Mouse (Mus musculus): ENCODE data around the gene 4933407L21Rik.

DNA sequence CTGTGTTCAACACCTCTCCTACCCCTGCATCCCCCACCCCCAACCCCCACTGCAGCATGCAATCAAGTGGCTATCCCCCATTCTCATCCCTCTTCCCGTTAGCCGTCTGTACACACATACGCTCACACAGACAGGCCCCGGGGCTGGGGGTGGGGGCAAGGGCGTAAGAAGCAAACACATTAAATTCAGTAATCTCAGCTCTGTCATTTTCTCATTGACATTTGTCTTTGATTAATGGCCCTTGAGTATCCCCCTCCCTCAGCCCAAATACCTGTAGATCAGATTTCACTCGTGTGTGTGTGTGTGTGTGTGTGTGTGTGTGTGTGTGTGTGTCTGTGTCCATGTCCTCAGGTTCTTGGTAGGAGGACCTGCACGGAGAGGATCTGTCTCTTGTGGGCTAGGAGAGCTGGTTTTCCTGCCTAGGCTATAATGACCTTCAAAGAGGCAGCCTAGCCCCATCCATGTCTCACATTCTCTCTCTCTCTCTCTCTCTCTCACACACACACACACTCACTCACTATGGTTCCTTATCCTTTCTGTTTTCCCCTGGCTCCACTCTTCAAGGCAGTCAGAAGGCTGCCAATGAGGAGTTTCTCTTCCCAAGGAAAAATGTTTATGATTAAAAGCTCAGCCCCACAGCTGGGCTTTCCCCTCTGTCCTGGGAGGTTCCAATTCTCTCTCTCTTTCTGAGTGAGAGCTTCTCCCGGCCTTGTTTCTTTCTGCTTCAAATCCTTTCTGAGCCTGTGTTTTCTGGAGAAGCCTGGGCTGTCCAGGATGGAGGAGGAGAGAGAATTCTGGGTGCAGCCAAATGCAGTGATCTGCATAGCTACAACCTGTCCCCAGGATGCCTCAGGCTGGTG is 30.2 kb upstream of the 4933407L21Rik start:
- TF ChIP-seq CTCF (conservative IDR thresholded peaks at IDR 0.05; ENCODE audit: insufficient read depth, insufficient read length, low read depth, low read length) = no peak
- TF ChIP-seq POLR2A (IDR thresholded peaks at IDR 0.05; ENCODE audit: low read depth, low read length) = no peak

Measured in kidney, adult 2 months (tissue).